Mouse (Mus musculus) kidney, adult 2 months (tissue): Measurements from ENCODE around the gene Phactr3.

Experiments used
- CTCF ChIP-seq: fragments of 200-500 bp; conservative IDR thresholded peaks from 2 replicates; pipeline ENCODE4 v1.5.1; 2011; ENCODE audit warnings: low read depth, mild to moderate bottlenecking, control low read depth, low read length, moderate library complexity, mixed read lengths; ENCODE audit not compliant: insufficient read depth, insufficient read length
- POLR2A ChIP-seq: fragments of 200-500 bp; IDR thresholded peaks from one replicate; pipeline ENCODE4 v1.6.1; 2011; ENCODE audit warnings: low read depth, low read length, control low read depth

DNA sequence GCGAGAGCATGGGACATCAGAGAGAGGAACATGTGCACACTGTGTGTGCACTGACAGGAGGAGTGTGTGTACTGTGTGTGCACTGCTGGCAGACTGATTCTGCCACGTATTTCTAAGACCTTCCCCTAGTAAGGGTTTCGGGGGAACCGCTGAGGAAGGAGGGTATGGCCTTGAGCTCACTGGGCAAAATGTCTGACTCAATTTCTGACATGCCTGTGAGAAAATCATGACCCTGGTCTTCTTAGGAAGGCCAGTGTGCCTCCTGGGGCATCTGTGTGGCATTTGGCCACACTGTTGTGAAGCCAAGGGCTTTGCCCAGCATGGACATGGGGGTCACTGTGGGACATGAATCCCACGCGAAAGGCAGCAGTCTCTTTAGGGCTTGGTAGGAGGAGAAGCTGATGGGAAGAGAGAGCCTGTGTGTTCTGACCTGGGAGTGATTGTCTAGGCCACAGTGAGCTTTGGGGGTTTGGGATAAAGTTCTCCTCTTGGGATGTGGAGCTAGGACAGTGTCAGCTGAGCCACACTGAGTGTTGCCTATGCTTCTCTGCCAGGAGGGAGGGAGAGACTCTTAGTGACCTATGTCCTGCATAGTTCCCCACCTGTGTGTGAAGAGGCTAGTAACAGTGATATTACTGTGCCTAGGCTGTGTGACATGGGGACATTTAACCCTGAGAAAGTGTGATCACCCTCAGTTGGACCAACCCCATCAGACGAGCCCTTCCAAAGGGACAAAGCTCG is 36.6 kb downstream of the Phactr3 start:
- TF ChIP-seq CTCF (no peak), POLR2A (no peak)
